Mouse (Mus musculus): Measurements from ENCODE around the gene C5ar1.
"Not testable (repeated sequence)": the region's sequence is repeated elsewhere in the genome, so short reads cannot be mapped to it uniquely, and the experiment has no call there.

The C5ar1 gene

GRCm38 (mm10) chr7:16274922-16275890 is 15.9 kb upstream of the C5ar1 start:
- no peak for DNase-seq

DNA sequence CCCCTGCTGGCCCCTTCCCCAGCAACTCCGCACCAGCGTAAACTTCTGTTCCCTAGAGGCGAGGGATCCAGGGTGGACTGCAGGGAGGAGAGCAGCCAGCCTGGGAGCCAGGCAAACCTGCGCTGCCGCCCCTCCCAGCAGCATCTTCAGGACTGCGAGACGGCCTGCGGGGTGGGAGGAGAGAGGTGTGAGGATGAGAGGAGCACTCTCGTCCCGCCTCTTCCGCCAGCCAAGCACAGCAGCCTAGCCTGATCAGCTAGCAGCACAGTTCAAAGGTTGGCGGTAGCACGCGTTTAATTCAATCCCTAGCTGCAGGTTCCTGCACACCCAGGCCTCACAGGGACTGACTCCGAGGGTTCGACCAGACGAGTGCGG is 14.4 kb upstream of the C5ar1 start:
- peak; percentile 87 for DNase-seq

- DNase-seq, result peak; percentile 93
Measured at GRCm38 (mm10) chr7:16273081-16273765, 13.9 kb upstream of the C5ar1 start, which contains the start of gene Inafm1. Gene Inafm1, minus strand, starts transcription at chr7:16273617.

GRCm38 (mm10) chr7:16272681-16273080 is 13.3 kb upstream of the C5ar1 start:
- peak; percentile 78 for DNase-seq

GRCm38 (mm10) chr7:16271139-16271538 is 11.8 kb upstream of the C5ar1 start:
- DNase-seq, result no peak

DNA sequence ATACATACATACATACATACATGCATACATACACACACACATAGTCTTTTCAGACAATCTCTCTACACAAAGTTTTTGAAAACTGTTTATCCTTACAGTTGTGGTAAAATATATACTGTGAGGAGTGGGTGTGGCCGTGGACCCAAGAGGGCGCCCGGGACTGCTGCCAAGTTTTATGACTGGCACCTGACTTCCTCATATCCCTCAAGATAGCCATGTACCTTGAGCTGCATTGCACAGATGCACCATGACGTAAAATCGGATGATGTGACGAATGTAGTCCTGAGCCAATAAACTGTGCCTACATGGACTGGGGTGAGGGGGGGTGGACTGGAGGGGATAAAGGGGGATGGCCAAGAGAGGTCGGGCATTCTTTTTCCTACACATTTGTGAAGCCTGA is 7.3 kb upstream of the C5ar1 start:
- DNase-seq, result not testable (repeated sequence)

DNA sequence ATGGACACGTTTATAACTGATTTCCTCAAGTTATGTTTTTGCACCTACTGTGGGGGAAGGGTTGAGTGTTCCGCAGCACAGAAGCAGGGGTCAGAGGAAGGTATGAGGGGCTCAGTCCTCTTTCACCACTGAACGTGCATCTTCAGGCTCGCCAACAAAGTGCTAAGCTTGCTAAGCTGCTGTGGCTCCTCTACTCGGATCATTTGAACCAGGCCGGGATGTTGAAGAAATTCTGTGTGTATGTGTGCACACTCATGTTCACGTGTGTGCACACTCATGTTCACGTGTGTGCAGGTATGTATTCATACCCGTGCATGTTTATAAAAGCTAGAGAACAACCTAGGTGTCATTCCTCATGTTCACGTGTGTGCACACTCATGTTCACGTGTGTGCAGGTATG is 6.5 kb upstream of the C5ar1 start:
- no peak for DNase-seq

DNA sequence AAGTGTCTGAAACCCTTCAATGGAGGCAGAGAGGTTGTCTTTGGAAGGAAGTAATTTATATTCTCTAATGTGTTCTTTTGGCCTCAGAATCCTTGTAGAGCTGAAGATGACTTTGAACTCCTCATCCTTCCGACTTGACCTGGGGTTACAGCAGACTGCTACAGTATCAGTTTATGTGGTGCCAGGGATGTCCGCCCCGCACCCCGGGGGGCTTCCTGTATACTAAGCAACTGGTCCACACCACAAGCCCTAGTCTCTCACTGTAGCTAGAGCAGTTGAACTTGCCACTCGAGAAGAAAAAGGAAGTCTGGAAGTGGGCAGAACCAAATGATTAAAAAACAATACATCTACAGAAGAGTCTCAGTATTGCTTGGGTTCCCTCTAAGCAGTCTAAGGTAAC is 4.5 kb upstream of the C5ar1 start:
- DNase-seq, result no peak

DNA sequence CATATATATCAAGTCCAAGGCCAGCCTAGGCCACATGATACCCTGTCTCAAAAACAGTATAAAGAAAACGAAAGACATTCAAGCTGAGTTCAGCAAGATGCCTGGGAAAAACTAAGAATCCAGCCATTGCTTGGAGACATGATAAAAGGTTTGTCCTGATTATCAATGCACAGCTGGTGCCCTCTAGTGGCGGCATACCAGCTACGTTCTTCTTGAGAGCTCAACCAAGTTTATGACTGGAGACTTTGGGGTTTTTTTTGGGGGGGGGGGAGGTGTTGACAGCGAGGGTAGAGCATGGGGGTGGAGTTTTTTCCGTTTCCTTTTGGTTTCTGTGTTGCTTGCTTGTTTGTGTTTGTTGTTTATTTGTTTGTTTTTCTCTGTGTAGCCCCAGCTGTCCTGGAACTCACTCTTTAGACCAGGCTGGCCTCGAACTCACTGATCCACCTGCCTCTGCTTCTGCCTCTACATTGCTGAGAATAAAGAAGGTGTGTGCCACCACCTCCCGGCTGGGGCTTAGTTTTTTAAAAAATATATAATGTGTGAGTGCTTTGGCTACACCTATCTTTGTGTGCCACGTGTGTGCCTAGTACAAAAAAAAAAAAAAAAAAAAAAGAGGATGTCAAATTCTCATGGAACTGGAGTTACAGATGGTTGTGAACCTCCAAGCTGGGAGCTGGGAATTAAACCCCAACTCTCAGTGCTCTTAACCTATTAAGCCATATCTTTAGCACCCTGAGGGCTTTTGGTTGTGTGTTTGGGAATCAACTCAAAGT is 3.9 kb upstream of the C5ar1 start:
- DNase-seq, result peak; percentile 93

GRCm38 (mm10) chr7:16261097-16261496 is 1.8 kb upstream of the C5ar1 start:
- DNase-seq, result no peak

DNA sequence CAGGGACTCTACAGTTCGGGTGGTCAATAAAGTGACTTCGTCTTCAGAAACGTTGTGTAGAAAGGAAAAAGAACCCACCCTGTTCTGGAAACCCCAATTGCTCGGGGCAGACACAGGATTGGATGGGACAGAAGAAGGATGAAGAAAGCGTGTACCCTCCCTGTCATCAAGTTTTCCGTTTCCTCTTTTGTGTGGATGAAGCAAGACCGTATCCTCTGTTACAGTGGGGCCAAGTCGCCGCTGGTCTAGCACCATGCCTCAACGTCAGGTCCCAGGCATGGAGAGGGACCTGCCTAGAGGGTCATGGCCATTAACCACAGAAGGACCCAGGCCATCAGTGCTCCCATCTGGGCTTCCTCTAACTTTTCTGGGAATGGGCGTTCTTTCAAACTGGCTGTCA is 1.5 kb downstream of the C5ar1 start:
- DNase-seq, result no peak

GRCm38 (mm10) chr7:16255963-16256362 is 3.4 kb downstream of the C5ar1 start:
- DNase-seq, result not testable (repeated sequence)

DNA sequence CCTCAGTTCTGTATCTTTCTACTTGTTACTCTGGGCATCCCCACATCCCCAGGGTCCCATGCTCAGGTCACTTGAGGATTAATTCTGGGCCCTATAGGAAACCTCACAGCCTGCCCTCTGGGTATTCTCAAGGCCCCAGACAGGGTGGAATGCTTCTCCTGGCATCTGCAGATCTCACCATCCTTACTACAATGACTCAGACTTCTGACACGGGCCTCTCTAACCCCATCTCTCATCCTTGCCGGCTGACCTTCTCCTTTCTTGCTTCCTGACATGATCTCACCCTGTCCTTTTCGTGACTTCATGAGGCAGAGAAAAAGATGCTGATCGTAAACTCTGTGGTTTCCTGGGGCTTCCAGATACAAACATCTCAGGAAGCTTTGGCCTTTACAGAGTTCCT is 5.1 kb downstream of the C5ar1 start:
- no peak for DNase-seq

- no peak for DNase-seq
Measured at GRCm38 (mm10) chr7:16250687-16251086, 8.7 kb downstream of the C5ar1 start.

- DNase-seq, result no peak
Measured at GRCm38 (mm10) chr7:16245958-16246357, 13.4 kb downstream of the C5ar1 start.

- DNase-seq, result no peak
Measured at GRCm38 (mm10) chr7:16244067-16244466, 15.3 kb downstream of the C5ar1 start, which contains the start of gene C5ar2. Gene C5ar2, minus strand, starts transcription at chr7:16244154.

GRCm38 (mm10) chr7:16242198-16242597 is 17.1 kb downstream of the C5ar1 start:
- no peak for DNase-seq

DNA sequence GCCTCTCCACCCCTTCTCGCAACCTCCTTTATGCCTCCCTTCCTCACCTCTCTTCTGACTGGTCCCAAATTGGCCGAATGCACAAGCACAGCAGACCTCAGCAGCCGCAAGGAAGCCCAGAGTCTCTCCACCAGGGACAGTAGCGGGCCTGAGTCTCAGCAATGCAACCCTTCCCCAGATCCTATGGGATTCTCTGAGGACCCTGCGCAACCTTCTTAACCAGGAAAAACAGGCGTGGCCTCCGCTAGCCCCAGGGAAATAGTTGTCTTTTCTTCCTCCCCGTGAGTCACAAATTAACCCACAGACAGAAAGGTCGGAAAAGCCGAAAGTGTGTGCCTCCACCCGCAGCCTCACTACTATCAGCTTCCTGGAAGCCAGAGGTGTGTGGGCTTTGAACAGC is 17.6 kb downstream of the C5ar1 start:
- DNase-seq, result no peak

GRCm38 (mm10) chr7:16240978-16241303 is 18.4 kb downstream of the C5ar1 start:
- no peak for DNase-seq

GRCm38 (mm10) chr7:16240281-16240977 is 18.9 kb downstream of the C5ar1 start:
- no peak for DNase-seq

GRCm38 (mm10) chr7:16239554-16239997 is 19.8 kb downstream of the C5ar1 start:
- DNase-seq, result no peak

GRCm38 (mm10) chr7:16229869-16230268 is 29.5 kb downstream of the C5ar1 start:
- no peak for DNase-seq

Measured in thymus, postnatal 4 days (tissue).